Mouse (Mus musculus) thymus, postnatal 10 days (tissue): ENCODE data around the gene Mkrn3.

ENCODE experiments used
- DNase-seq, 2 experiments: peaks; one replicate each; pipeline ENCODE4 v3.0.0; 2021; ENCODE audit warnings: low spot score in 2 of 2

Mkrn3 gene

GRCm38 (mm10) chr7:62378529-62378928 lies 41.4 kb downstream of the Mkrn3 start:
- no peak for DNase-seq

- no peak for DNase-seq
These were observed 42.6 kb downstream of the Mkrn3 start for GRCm38 (mm10) chr7:62377313-62377712.

GRCm38 (mm10) chr7:62376510-62377304 lies 43.2 kb downstream of the Mkrn3 start, which contains the start of gene Magel2:
TSS of gene Magel2 (plus strand) at chr7:62377010.
- no peak for DNase-seq

- no peak for DNase-seq
These were observed 44.3 kb downstream of the Mkrn3 start for GRCm38 (mm10) chr7:62375658-62376057.
